Mouse (Mus musculus) myocyte (in vitro differentiated cells): ENCODE measurements at regions not wholly inside any gene's neighbourhood (a gene's known extent, or its start where the extent isn't known, plus 50 kb on each side); places are given as distances from the start of the nearest gene placed in this dataset.
"Not testable (repeated sequence)": the region's sequence is repeated elsewhere in the genome, so short reads cannot be mapped to it uniquely, and the experiment has no call there.

ENCODE experiments used
- H3K27me3 ChIP-seq: one replicate; pipeline ENCODE4 v1.6.1; 2011; ENCODE audit not compliant: control insufficient read depth, insufficient read depth, insufficient read length
- H3K36me3 ChIP-seq: one replicate; pipeline ENCODE4 v1.6.1; 2011; ENCODE audit not compliant: control insufficient read depth, insufficient read depth
- H3K4me2 ChIP-seq: one replicate; pipeline ENCODE4 v1.6.1; 2011; ENCODE audit warnings: low read depth, control low read depth
- H3K4me3 ChIP-seq: one replicate; pipeline ENCODE4 v1.5.1; 2011; ENCODE audit warnings: mild to moderate bottlenecking, control low read depth, moderate library complexity
- H3K79me2 ChIP-seq: one replicate; pipeline ENCODE4 v1.6.1; 2011; ENCODE audit not compliant: control insufficient read depth, insufficient read depth
- H3ac ChIP-seq: one replicate; pipeline ENCODE4 v1.6.1; 2011; ENCODE audit not compliant: control insufficient read depth, insufficient read length
- CEBPB ChIP-seq: IDR thresholded peaks from 2 replicates; pipeline ENCODE4 v1.6.1; 2011; ENCODE audit warnings: mild to moderate bottlenecking, moderate library complexity; ENCODE audit not compliant: poor library complexity, insufficient read depth, severe bottlenecking
- E2F4 ChIP-seq: IDR thresholded peaks from one replicate; pipeline ENCODE4 v1.6.1; 2011; ENCODE audit warnings: mild to moderate bottlenecking, control low read depth, moderate library complexity; ENCODE audit not compliant: insufficient read depth
- MAX ChIP-seq: IDR thresholded peaks from one replicate; pipeline ENCODE4 v1.6.1; 2011; ENCODE audit warnings: low read depth, mild to moderate bottlenecking, control low read depth
- MYOD1 ChIP-seq, 3 experiments: IDR thresholded peaks; one replicate each; pipeline ENCODE4 v1.6.1; 2011; ENCODE audit warnings: control low read depth in 2 of 3, low read depth in 2 of 3, mild to moderate bottlenecking in 2 of 3, moderate library complexity in 1 of 3; ENCODE audit not compliant: insufficient read length in 2 of 3, control insufficient read depth in 1 of 3
- MYOG ChIP-seq, 3 experiments: IDR thresholded peaks; one replicate each; pipeline ENCODE4 v1.6.1; 2011; ENCODE audit warnings: control low read depth in 2 of 3, low read depth in 2 of 3, mild to moderate bottlenecking in 2 of 3; ENCODE audit not compliant: insufficient read length in 2 of 3, control insufficient read depth in 1 of 3, insufficient read depth in 1 of 3
- POLR2A ChIP-seq: IDR thresholded peaks from one replicate; pipeline ENCODE4 v1.6.1; 2011; ENCODE audit warnings: low read depth, mild to moderate bottlenecking, control low read depth, moderate library complexity; ENCODE audit not compliant: insufficient read length
- POLR2AphosphoS2 ChIP-seq: IDR thresholded peaks from one replicate; pipeline ENCODE4 v1.6.1; 2011; ENCODE audit warnings: low read depth, control low read depth; ENCODE audit not compliant: insufficient read length
- REST ChIP-seq: IDR thresholded peaks from one replicate; pipeline ENCODE4 v1.6.1; 2011; ENCODE audit warnings: mild to moderate bottlenecking, control low read depth, moderate library complexity; ENCODE audit not compliant: insufficient read depth, insufficient read length
- SRF ChIP-seq: IDR thresholded peaks from one replicate; pipeline ENCODE4 v1.6.1; 2011; ENCODE audit warnings: low read depth; ENCODE audit not compliant: control insufficient read depth, insufficient read length
- TCF12 ChIP-seq: IDR thresholded peaks from one replicate; pipeline ENCODE4 v1.6.1; 2011; ENCODE audit warnings: mild to moderate bottlenecking, control low read depth; ENCODE audit not compliant: poor library complexity, insufficient read depth, severe bottlenecking
- TCF3 ChIP-seq: IDR thresholded peaks from one replicate; pipeline ENCODE4 v1.6.1; 2011; ENCODE audit warnings: low read depth, control low read depth; ENCODE audit not compliant: insufficient read length
- USF1 ChIP-seq: IDR thresholded peaks from one replicate; pipeline ENCODE4 v1.6.1; 2011; ENCODE audit warnings: low read depth, mild to moderate bottlenecking, control low read depth, moderate library complexity

GRCm38 (mm10) chr8:86255431-86255830 is 325.1 kb downstream of the Abcc12 start:
- no peaks in the 10 kb centered on the region for H3K36me3 ChIP-seq
- no peaks in the 10 kb centered on the region for H3K27me3 ChIP-seq
- TF ChIP-seq TCF12 (no peak), E2F4 (no peak), MYOD1 (IDR thresholded peaks at IDR 0.05; ENCODE audit: control insufficient read depth in 1 of 3, insufficient read length in 2 of 3, low read depth in 2 of 3) (no peak), TCF3 (no peak), REST (no peak), SRF (no peak), POLR2AphosphoS2 (no peak), MYOG (IDR thresholded peaks at IDR 0.05; ENCODE audit: control insufficient read depth in 1 of 3, insufficient read depth in 1 of 3, insufficient read length in 2 of 3, low read depth in 2 of 3) (no peak), CEBPB (no peak), USF1 (no peak), MAX (no peak), POLR2A (no peak)
- no peak overlapping the region for H3ac ChIP-seq
- H3K4me2 ChIP-seq: no peak overlapping the region
- no peak overlapping the region for H3K4me3 ChIP-seq
- no peaks in the 10 kb centered on the region for H3K79me2 ChIP-seq

- no peak overlapping the region for H3K4me2 ChIP-seq
- no peaks in the 10 kb centered on the region for H3K27me3 ChIP-seq
- TF ChIP-seq MYOG (IDR thresholded peaks at IDR 0.05; ENCODE audit: control insufficient read depth in 1 of 3, insufficient read depth in 1 of 3, insufficient read length in 2 of 3, low read depth in 2 of 3) (no peak), MYOD1 (IDR thresholded peaks at IDR 0.05; ENCODE audit: control insufficient read depth in 1 of 3, insufficient read length in 2 of 3, low read depth in 2 of 3) (no peak), TCF3 (no peak), E2F4 (no peak), POLR2AphosphoS2 (no peak), REST (no peak), POLR2A (no peak), TCF12 (no peak), MAX (no peak), USF1 (no peak), SRF (no peak), CEBPB (no peak)
- H3K4me3 ChIP-seq: no peak overlapping the region
- no peaks in the 10 kb centered on the region for H3K79me2 ChIP-seq
- no peaks in the 10 kb centered on the region for H3K36me3 ChIP-seq
- no peak overlapping the region for H3ac ChIP-seq
These were observed 325.8 kb downstream of the Abcc12 start for GRCm38 (mm10) chr8:86254680-86255079.

- Histone ChIP-seq H3K4me2 (no peak overlapping the region), H3ac (no peak overlapping the region), H3K27me3 (no peaks in the 10 kb centered on the region), H3K36me3 (no peaks in the 10 kb centered on the region), H3K4me3 (no peak overlapping the region), H3K79me2 (no peaks in the 10 kb centered on the region)
- no peak for TF ChIP-seq MYOG (IDR thresholded peaks at IDR 0.05; ENCODE audit: control insufficient read depth in 1 of 3, insufficient read depth in 1 of 3, insufficient read length in 2 of 3, low read depth in 2 of 3)
- no peak for TF ChIP-seq REST
- TF ChIP-seq CEBPB: no peak
- TF ChIP-seq SRF: no peak
- TF ChIP-seq E2F4: no peak
- no peak for TF ChIP-seq TCF12
- TF ChIP-seq TCF3: no peak
- TF ChIP-seq POLR2A: no peak
- TF ChIP-seq MAX: no peak
- TF ChIP-seq USF1: no peak
- TF ChIP-seq MYOD1 (IDR thresholded peaks at IDR 0.05; ENCODE audit: control insufficient read depth in 1 of 3, insufficient read length in 2 of 3, low read depth in 2 of 3): no peak
- no peak for TF ChIP-seq POLR2AphosphoS2
These were observed 327.7 kb downstream of the Abcc12 start for GRCm38 (mm10) chr8:86252696-86253355.

GRCm38 (mm10) chr8:86234696-86235095 is 345.8 kb downstream of the Abcc12 start:
- no peaks in the 10 kb centered on the region for H3K79me2 ChIP-seq
- no peak overlapping the region for H3K4me3 ChIP-seq
- no peaks in the 10 kb centered on the region for H3K27me3 ChIP-seq

GRCm38 (mm10) chr8:86231994-86232393 is 348.5 kb downstream of the Abcc12 start:
- H3K4me3 ChIP-seq, H3K27me3 ChIP-seq, H3K79me2 ChIP-seq, H3ac ChIP-seq, H3K4me2 ChIP-seq, H3K36me3 ChIP-seq: not testable (repeated sequence)

More at GRCm38 (mm10) chr8:86234696-86235095, 345.8 kb downstream of the Abcc12 start:
- Histone ChIP-seq H3K36me3 (no peaks in the 10 kb centered on the region), H3ac (no peak overlapping the region), H3K4me2 (no peak overlapping the region)
- no peak for TF ChIP-seq MYOD1 (IDR thresholded peaks at IDR 0.05; ENCODE audit: control insufficient read depth in 1 of 3, insufficient read length in 2 of 3, low read depth in 2 of 3)
- TF ChIP-seq SRF: no peak
- no peak for TF ChIP-seq TCF3
